Comparison of ENCODE assay signal across 8 mouse cellular contexts in the genomic region with DNA sequence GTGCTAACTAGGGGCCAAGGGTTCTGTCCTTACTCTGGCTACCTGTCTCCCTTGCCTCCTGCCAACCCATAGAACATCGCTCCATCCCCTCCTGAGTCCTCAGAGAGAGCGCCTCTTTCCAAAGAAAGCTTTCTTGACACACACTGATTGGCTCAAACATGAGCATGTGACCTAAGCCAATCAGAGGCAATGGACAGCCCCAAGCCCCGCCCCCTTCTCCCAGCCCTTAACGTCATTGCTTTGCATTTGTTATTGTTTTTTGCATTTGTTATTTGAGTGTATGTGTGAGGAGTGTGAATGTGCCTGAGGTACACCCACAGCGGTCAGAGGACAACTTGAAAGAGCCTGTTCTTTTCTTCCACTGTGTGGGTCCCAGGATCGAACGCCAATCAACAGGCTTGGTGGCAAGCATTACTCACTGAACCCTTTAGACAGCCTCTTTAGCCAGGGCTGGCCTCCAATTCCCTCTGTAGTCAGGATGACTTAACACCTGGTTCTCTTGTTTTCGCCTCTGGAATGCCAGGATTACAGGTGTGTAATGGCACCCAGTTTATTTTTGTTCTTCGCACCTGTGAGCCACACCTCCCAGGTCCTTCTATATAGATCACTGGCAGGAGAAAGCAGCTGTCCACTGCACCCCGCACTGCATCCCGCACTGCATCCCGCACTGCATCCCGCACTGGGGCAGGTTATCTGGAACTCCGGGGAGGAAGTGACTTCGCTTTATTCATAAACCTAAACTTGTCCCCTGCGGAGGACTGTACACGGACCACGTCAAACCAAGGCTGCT. TPM values are rescaled to one million over a fixed set of nuclear protein-coding genes. Genes with fewer than 3 reads are reported as not detected.
DNase-seq lines count a peak whose midpoint lies in the region; ATAC-seq and TF ChIP-seq lines count a peak whose summit lies in the region.

No protein-coding gene starts in this region.

- no peak for TF ChIP-seq POLR2A in lung, adult 2 months (IDR thresholded peaks at IDR 0.05; ENCODE audit: borderline replicate concordance, extremely low read depth, low read depth, low read length)

- H3K9me3 ChIP-seq in lung, embryonic 15.5 days: no peaks in the 10 kb centered on the region
- H3K9me3 ChIP-seq in forebrain, embryonic 10.5 days: no peaks in the 10 kb centered on the region; the same call in 1 of the 2 replicates
- H3K9me3 ChIP-seq in limb, embryonic 13.5 days: no peaks in the 10 kb centered on the region
- no peaks in the 10 kb centered on the region for H3K9me3 ChIP-seq in stomach, postnatal 0 days (ENCODE audit: control insufficient read depth, low read length)

- DNase-seq in lung, adult 2 months: no peak
- DNase-seq in forebrain, embryonic 10.5 days (ENCODE audit: extremely low spot score, low spot score): peak; percentile 45
- peak; percentile 28 for DNase-seq in stomach, postnatal 0 days (ENCODE audit: low spot score)
- no peak for DNase-seq in yolk sac, embryonic 10.5 days (ENCODE audit: low spot score)
- DNase-seq in layer of hippocampus, postnatal 14 days (ENCODE audit: low spot score in 2 of 2): no peak

- no peak for TF ChIP-seq EP300 in stomach, postnatal 0 days (optimal IDR thresholded peaks at IDR 0.05)

- no peak overlapping the region for H3K9ac ChIP-seq in lung, embryonic 15.5 days
- peak overlapping the region; percentile 50 for H3K9ac ChIP-seq in limb, embryonic 13.5 days
- H3K9ac ChIP-seq in stomach, postnatal 0 days (ENCODE audit: low read length): no peak overlapping the region

- no peak overlapping the region for H3K27ac ChIP-seq in lung, embryonic 15.5 days
- H3K27ac ChIP-seq in forebrain, embryonic 10.5 days: peak overlapping the region; percentile 74
- H3K27ac ChIP-seq in limb, embryonic 13.5 days: no peak overlapping the region
- H3K27ac ChIP-seq in stomach, postnatal 0 days (replicated peaks): no peak overlapping the region

- H3K4me3 ChIP-seq in lung, embryonic 15.5 days: peak overlapping the region; percentile 30
- H3K4me3 ChIP-seq in lung, adult 2 months (replicated peaks; ENCODE audit: extremely low read depth, low read depth, low read length): no peak overlapping the region
- H3K4me3 ChIP-seq in forebrain, embryonic 10.5 days: peak overlapping the region; percentile 46
- peak overlapping the region; percentile 37 for H3K4me3 ChIP-seq in limb, embryonic 13.5 days
- no peak overlapping the region for H3K4me3 ChIP-seq in stomach, postnatal 0 days (ENCODE audit: low read depth, low read length)

- ATAC-seq in lung, embryonic 15.5 days (ENCODE audit: borderline replicate concordance, extremely low read depth, low FRiP score, low TSS enrichment): peak; percentile 17; the same call in 1 of the 2 replicates
- peak; percentile 61; the same call in 1 of the 2 replicates for ATAC-seq in limb, embryonic 13.5 days (ENCODE audit: low FRiP score, low read depth)
- ATAC-seq in stomach, postnatal 0 days (ENCODE audit: low FRiP score, low TSS enrichment): peak; percentile 39
- no peak for ATAC-seq in CD4-positive, CD25-positive, alpha-beta regulatory T cell, adult 4 months

- H3K36me3 ChIP-seq in lung, embryonic 15.5 days: no peaks in the 10 kb centered on the region
- H3K36me3 ChIP-seq in forebrain, embryonic 10.5 days (replicated peaks): peaks cover 15% of the 10 kb centered on the region
- no peaks in the 10 kb centered on the region for H3K36me3 ChIP-seq in limb, embryonic 13.5 days
- H3K36me3 ChIP-seq in stomach, postnatal 0 days (ENCODE audit: control insufficient read depth, insufficient read depth, low read length): no peaks in the 10 kb centered on the region

- H3K27me3 ChIP-seq in lung, embryonic 15.5 days: no peaks in the 10 kb centered on the region
- H3K27me3 ChIP-seq in forebrain, embryonic 10.5 days (ENCODE audit: poor library complexity, severe bottlenecking): no peaks in the 10 kb centered on the region
- no peaks in the 10 kb centered on the region for H3K27me3 ChIP-seq in limb, embryonic 13.5 days
- no peaks in the 10 kb centered on the region for H3K27me3 ChIP-seq in stomach, postnatal 0 days (ENCODE audit: control insufficient read depth, insufficient read depth, low read length)

- H3K4me1 ChIP-seq in lung, embryonic 15.5 days: peaks cover 14% of the 10 kb centered on the region; the same call in 1 of the 2 replicates
- peaks cover 8% of the 10 kb centered on the region for H3K4me1 ChIP-seq in lung, adult 2 months (ENCODE audit: control insufficient read depth, insufficient read depth, low read length)
- peaks cover 44% of the 10 kb centered on the region for H3K4me1 ChIP-seq in forebrain, embryonic 10.5 days
- H3K4me1 ChIP-seq in limb, embryonic 13.5 days: peaks cover 32% of the 10 kb centered on the region
- no peaks in the 10 kb centered on the region for H3K4me1 ChIP-seq in stomach, postnatal 0 days (replicated peaks; ENCODE audit: control insufficient read depth, insufficient read depth)

- WGBS in lung, embryonic 15.5 days: 57% methylated on average over 18 of the region's 18 CpGs
- 62% methylated on average over 18 of the region's 18 CpGs for WGBS in lung, adult 2 months
- WGBS in forebrain, embryonic 10.5 days: 61% methylated on average over 18 of the region's 18 CpGs
- WGBS in limb, embryonic 13.5 days: 56% methylated on average over 18 of the region's 18 CpGs
- WGBS in stomach, postnatal 0 days: 58% methylated on average over 18 of the region's 18 CpGs

- peak overlapping the region; percentile 44 for H3K4me2 ChIP-seq in lung, embryonic 15.5 days
- H3K4me2 ChIP-seq in limb, embryonic 13.5 days (replicated peaks): peak overlapping the region; percentile 55
- H3K4me2 ChIP-seq in stomach, postnatal 0 days (replicated peaks; ENCODE audit: low read depth): no peak overlapping the region

- TF ChIP-seq CTCF in lung, adult 2 months (IDR thresholded peaks at IDR 0.05; ENCODE audit: insufficient read depth, low read length): no peak
- no peak for TF ChIP-seq CTCF in stomach, postnatal 0 days (IDR thresholded peaks at IDR 0.05; ENCODE audit: low read depth)

RNA-seq across cellular contexts. Expression of a gene that starts 13.1 kb away (rescaled TPM):
- 61.2 and 65.6 TPM in 2 replicates for polyA plus RNA-seq in lung, embryonic 15.5 days (2015; fragmentation: Nextera tagmentation; extraction: Ambion mirVana)
- polyA plus RNA-seq in lung, adult 2 months (2012; rRNA removed): 173 and 196 TPM in 2 replicates
- polyA plus RNA-seq in forebrain, embryonic 10.5 days (2016; fragmentation: Nextera tagmentation; extraction: Ambion mirVana): 51.3 and 54.5 TPM in 2 replicates
- polyA plus RNA-seq in limb, embryonic 13.5 days (2015; fragmentation: Nextera tagmentation; extraction: Ambion mirVana): 44.3 and 44.4 TPM in 2 replicates
- 30.1 and 31.8 TPM in 2 replicates for polyA plus RNA-seq in stomach, postnatal 0 days (2015; fragmentation: Nextera tagmentation; extraction: Ambion mirVana)
- 10 to 100 TPM in 1 of 2 experiments, 1 to 10 TPM in 1; 5.9 to 11.6 TPM for polyA plus RNA-seq in CD4-positive, CD25-positive, alpha-beta regulatory T cell, adult 4 months (2017; shearing (Covaris generic))
- total RNA-seq in layer of hippocampus, postnatal 14 days (2021): 10 to 100 TPM; 46.1 to 54.3 TPM

Comparison
In these comparisons a context has a peak if more than half of its experiments do, and no peak if none do; other contexts are left out.
1. H3K4me3 ChIP-seq: peak in lung, embryonic 15.5 days (single experiment), forebrain, embryonic 10.5 days (single experiment) and limb, embryonic 13.5 days (single experiment); none in lung, adult 2 months (single experiment) and stomach, postnatal 0 days (single experiment).
2. DNase-seq: peak in forebrain, embryonic 10.5 days (single experiment) and stomach, postnatal 0 days (single experiment); none in lung, adult 2 months (single experiment), yolk sac, embryonic 10.5 days (single experiment) and layer of hippocampus, postnatal 14 days (0 of 2).